Mouse (Mus musculus) kidney, adult 2 months (tissue): ENCODE measurements around the gene Pus3. TPM values are rescaled to one million over a fixed set of nuclear protein-coding genes. Genes with fewer than 3 reads are reported as not detected.

Experiments
- DNase-seq: peaks from one replicate; pipeline ENCODE4 v3.0.0; 2021
- H3K27ac ChIP-seq: fragments of 200-500 bp; 2 replicates; pipeline ENCODE4 v1.5.1; 2012; ENCODE audit warnings: low read depth, low read length, control low read depth, inconsistent platforms; ENCODE audit not compliant: insufficient read depth
- H3K27me3 ChIP-seq: fragments of 200-500 bp; replicated peaks from 2 replicates; pipeline ENCODE4 v1.6.1; 2012; ENCODE audit warnings: mild to moderate bottlenecking, moderate library complexity, low read length, inconsistent platforms; ENCODE audit not compliant: control insufficient read depth, insufficient read depth
- H3K36me3 ChIP-seq: fragments of 200-500 bp; 2 replicates; pipeline ENCODE4 v1.6.1; 2012; ENCODE audit warnings: mild to moderate bottlenecking, moderate library complexity, low read length, inconsistent platforms; ENCODE audit not compliant: control insufficient read depth, insufficient read depth
- H3K4me1 ChIP-seq: fragments of 200-500 bp; 2 replicates; pipeline ENCODE4 v1.6.1; 2011; ENCODE audit warnings: low read length; ENCODE audit not compliant: control insufficient read depth, insufficient read depth
- H3K4me3 ChIP-seq: fragments of 200-500 bp; 2 replicates; pipeline ENCODE4 v1.5.1; 2011; ENCODE audit warnings: mild to moderate bottlenecking, low read depth, low read length, control low read depth; ENCODE audit not compliant: insufficient read depth
- CTCF ChIP-seq: fragments of 200-500 bp; conservative IDR thresholded peaks from 2 replicates; pipeline ENCODE4 v1.5.1; 2011; ENCODE audit warnings: low read depth, mild to moderate bottlenecking, control low read depth, low read length, moderate library complexity, mixed read lengths; ENCODE audit not compliant: insufficient read depth, insufficient read length
- POLR2A ChIP-seq: fragments of 200-500 bp; IDR thresholded peaks from one replicate; pipeline ENCODE4 v1.6.1; 2011; ENCODE audit warnings: low read depth, low read length, control low read depth
- WGBS: fragments of 180-500 bp; shearing (Covaris S2); methylation state at CpG from one replicate; pipeline ENCODE4 v1.1.7; 2018; 5-methylcytosine and 5-hydroxymethylcytosine counted together
- polyA plus RNA-seq: library from polyadenylated mRNA; depleted of rRNA; stranded (reverse); fragments of >200 nt; gene quantifications from 2 replicates; pipeline ENCODE4 v1.2.3, GENCODE M21; 2012

The Pus3 gene
- polyA plus RNA-seq, 1 experiment, result 2.8 TPM

- no peak for DNase-seq
- H3K36me3 ChIP-seq, result no peaks in the 10 kb centered on the region
- H3K4me1 ChIP-seq, result no peaks in the 10 kb centered on the region
- no peak overlapping the region for H3K27ac ChIP-seq
- 82% methylated on average over 4 of the region's 4 CpGs for WGBS
- H3K4me3 ChIP-seq, result no peak overlapping the region
- H3K27me3 ChIP-seq, result no peaks in the 10 kb centered on the region
- no peak for TF ChIP-seq POLR2A
- no peak for TF ChIP-seq CTCF
Observed at GRCm38 (mm10) chr9:35535876-35536275, 22.5 kb upstream of the Pus3 start.

- 59% methylated on average over 13 of the region's 13 CpGs for WGBS
- Histone ChIP-seq H3K4me3 (no peak overlapping the region), H3K27me3 (no peaks in the 10 kb centered on the region), H3K4me1 (no peaks in the 10 kb centered on the region), H3K27ac (no peak overlapping the region), H3K36me3 (no peaks in the 10 kb centered on the region)
- peak; percentile 27 for DNase-seq
- no peak for TF ChIP-seq CTCF
- TF ChIP-seq POLR2A, result no peak
Observed at GRCm38 (mm10) chr9:35539001-35539750, 19.2 kb upstream of the Pus3 start.

GRCm38 (mm10) chr9:35541024-35541423 is 17.4 kb upstream of the Pus3 start:
- Histone ChIP-seq H3K4me1 (no peaks in the 10 kb centered on the region), H3K36me3 (no peaks in the 10 kb centered on the region), H3K27me3 (no peaks in the 10 kb centered on the region), H3K4me3 (no peak overlapping the region), H3K27ac (no peak overlapping the region)
- TF ChIP-seq CTCF (no peak), POLR2A (no peak)
- no peak for DNase-seq
- WGBS, result 86% methylated on average over 5 of the region's 5 CpGs

- H3K27ac ChIP-seq, result no peak overlapping the region
- WGBS, result 7% methylated on average over 6 of the region's 6 CpGs
- no peaks in the 10 kb centered on the region for H3K4me1 ChIP-seq
- TF ChIP-seq CTCF (peak; percentile 76), POLR2A (no peak)
- no peak overlapping the region for H3K4me3 ChIP-seq
- no peaks in the 10 kb centered on the region for H3K36me3 ChIP-seq
- H3K27me3 ChIP-seq, result no peaks in the 10 kb centered on the region
- peak; percentile 75 for DNase-seq
Observed at GRCm38 (mm10) chr9:35541488-35541887, 16.9 kb upstream of the Pus3 start.

- Histone ChIP-seq H3K27ac (no peak overlapping the region), H3K4me1 (no peaks in the 10 kb centered on the region), H3K27me3 (no peaks in the 10 kb centered on the region), H3K36me3 (no peaks in the 10 kb centered on the region), H3K4me3 (no peak overlapping the region)
- TF ChIP-seq POLR2A (no peak), CTCF (no peak)
- DNase-seq, result no peak
- 64% methylated on average over 6 of the region's 6 CpGs for WGBS
Observed at GRCm38 (mm10) chr9:35541941-35542340, 16.5 kb upstream of the Pus3 start.

- DNase-seq, result no peak
- no peak for TF ChIP-seq CTCF
- TF ChIP-seq POLR2A, result no peak
- H3K36me3 ChIP-seq, result no peaks in the 10 kb centered on the region
- H3K27ac ChIP-seq, result no peak overlapping the region
- H3K4me3 ChIP-seq, result no peak overlapping the region
- H3K27me3 ChIP-seq, result no peaks in the 10 kb centered on the region
- H3K4me1 ChIP-seq, result no peaks in the 10 kb centered on the region
- WGBS, result 84% methylated on average over 14 of the region's 14 CpGs
Observed at GRCm38 (mm10) chr9:35543099-35543860, 15.1 kb upstream of the Pus3 start.

DNA sequence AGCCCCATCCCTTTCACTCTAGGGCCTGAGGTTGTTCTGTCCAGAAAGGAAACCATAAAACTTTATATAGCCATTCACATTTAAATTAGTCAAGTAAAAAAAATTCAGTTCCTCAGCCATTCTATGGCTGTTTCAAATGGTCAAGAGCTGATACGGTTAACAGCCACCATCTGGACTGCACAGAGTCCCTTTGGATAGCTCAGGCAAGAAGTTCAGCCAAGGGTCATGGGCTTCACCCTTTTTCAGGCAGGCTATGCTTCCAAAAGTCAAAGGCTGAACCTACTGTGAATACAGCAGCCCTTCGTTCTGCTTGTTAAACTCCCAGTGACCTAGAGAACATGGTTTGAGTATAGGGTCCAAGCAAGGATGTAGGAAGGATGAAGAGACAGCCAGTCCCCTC is 13.7 kb upstream of the Pus3 start:
- TF ChIP-seq CTCF, result no peak
- TF ChIP-seq POLR2A, result no peak
- Histone ChIP-seq H3K27ac (no peak overlapping the region), H3K4me3 (no peak overlapping the region), H3K27me3 (no peaks in the 10 kb centered on the region), H3K4me1 (no peaks in the 10 kb centered on the region), H3K36me3 (no peaks in the 10 kb centered on the region)
- peak; percentile 36 for DNase-seq
- WGBS, result 54% methylated on average over 2 of the region's 2 CpGs
